Mouse (Mus musculus) intestine, embryonic 16.5 days (tissue): ENCODE measurements at regions not wholly inside any gene's neighbourhood (a gene's known extent, or its start where the extent isn't known, plus 50 kb on each side); places are given as distances from the start of the nearest gene placed in this dataset.

Source experiments
- ATAC-seq: fragments of 200-750 bp; cut with Nextera tagmentation; 2 replicates; pipeline ENCODE4 v1.8.0; 2017; ENCODE audit warnings: moderate TSS enrichment, moderate library complexity
- H3K27ac ChIP-seq: fragments of 300-500 bp; sonication (generic); 2 replicates; pipeline ENCODE4 v1.5.1; 2014; ENCODE audit warnings: mild to moderate bottlenecking, low read length
- H3K27me3 ChIP-seq: fragments of 300-500 bp; sonication (generic); replicated peaks from 2 replicates; pipeline ENCODE4 v1.6.1; 2014; ENCODE audit warnings: low read length, control low read depth, mixed read lengths; ENCODE audit not compliant: control insufficient read depth, insufficient read depth
- H3K36me3 ChIP-seq: fragments of 300-500 bp; sonication (generic); 2 replicates; pipeline ENCODE4 v1.6.1; 2014; ENCODE audit warnings: low read length, control low read depth; ENCODE audit not compliant: control insufficient read depth, insufficient read depth
- H3K4me1 ChIP-seq: fragments of 300-500 bp; sonication (generic); 2 replicates; pipeline ENCODE4 v1.6.1; 2014; ENCODE audit warnings: low read length, control low read depth, mixed read lengths; ENCODE audit not compliant: control insufficient read depth, insufficient read depth
- H3K4me2 ChIP-seq: fragments of 300-500 bp; sonication (generic); 2 replicates; pipeline ENCODE4 v1.6.1; 2014; ENCODE audit warnings: low read depth, low read length, control low read depth
- H3K4me3 ChIP-seq: fragments of 300-500 bp; sonication (generic); 2 replicates; pipeline ENCODE4 v1.5.1; 2014; ENCODE audit warnings: mild to moderate bottlenecking, low read length
- H3K9ac ChIP-seq: fragments of 300-500 bp; sonication (generic); 2 replicates; pipeline ENCODE4 v1.6.1; 2014; ENCODE audit warnings: low read depth, low read length
- H3K9me3 ChIP-seq: fragments of 300-500 bp; sonication (generic); 2 replicates; pipeline ENCODE4 v1.6.1; 2016; ENCODE audit warnings: low read length, control low read depth; ENCODE audit not compliant: control insufficient read depth
- WGBS: fragments of 180-500 bp; shearing (Covaris S2); extraction: QIAGEN DNeasy Blood & Tissue Kit; methylation state at CpG from one replicate; pipeline ENCODE4 v1.1.7; 2014; 5-methylcytosine and 5-hydroxymethylcytosine counted together

GRCm38 (mm10) chr7:68470983-68471382 lies 197.3 kb downstream of the Fam169b start:
- H3K4me2 ChIP-seq: no peak overlapping the region
- no peaks in the 10 kb centered on the region for H3K4me1 ChIP-seq

GRCm38 (mm10) chr7:68468574-68468973 lies 194.9 kb downstream of the Fam169b start:
- Histone ChIP-seq H3K9ac (no peak overlapping the region), H3K9me3 (no peaks in the 10 kb centered on the region), H3K36me3 (no peaks in the 10 kb centered on the region), H3K4me3 (no peak overlapping the region), H3K27me3 (no peaks in the 10 kb centered on the region), H3K4me2 (no peak overlapping the region), H3K27ac (no peak overlapping the region), H3K4me1 (no peaks in the 10 kb centered on the region)
- no peak for ATAC-seq
- 76% methylated on average over 5 of the region's 5 CpGs for WGBS

More at GRCm38 (mm10) chr7:68470983-68471382, 197.3 kb downstream of the Fam169b start:
- Histone ChIP-seq H3K36me3 (no peaks in the 10 kb centered on the region), H3K27ac (no peak overlapping the region), H3K27me3 (no peaks in the 10 kb centered on the region), H3K4me3 (no peak overlapping the region), H3K9ac (no peak overlapping the region), H3K9me3 (no peaks in the 10 kb centered on the region)
- 35% methylated on average over 11 of the region's 11 CpGs for WGBS
- no peak for ATAC-seq

- no peaks in the 10 kb centered on the region for H3K4me1 ChIP-seq
- no peak overlapping the region for H3K4me2 ChIP-seq
- H3K27ac ChIP-seq: no peak overlapping the region
- no peaks in the 10 kb centered on the region for H3K9me3 ChIP-seq
- no peak for ATAC-seq
- WGBS: 90% methylated on average over 1 of the region's 1 CpGs
- H3K9ac ChIP-seq: no peak overlapping the region
- no peaks in the 10 kb centered on the region for H3K36me3 ChIP-seq
- H3K27me3 ChIP-seq: no peaks in the 10 kb centered on the region
- no peak overlapping the region for H3K4me3 ChIP-seq
Measured at GRCm38 (mm10) chr7:68457842-68458241, 184.2 kb downstream of the Fam169b start.

- Histone ChIP-seq H3K9ac (no peak overlapping the region), H3K36me3 (no peaks in the 10 kb centered on the region), H3K4me1 (no peaks in the 10 kb centered on the region), H3K27me3 (no peaks in the 10 kb centered on the region), H3K4me2 (no peak overlapping the region), H3K27ac (no peak overlapping the region), H3K4me3 (no peak overlapping the region), H3K9me3 (no peaks in the 10 kb centered on the region)
- ATAC-seq: no peak
- 49% methylated on average over 5 of the region's 5 CpGs for WGBS
Measured at GRCm38 (mm10) chr7:68455451-68455850, 181.8 kb downstream of the Fam169b start.

- ATAC-seq: no peak
Measured at GRCm38 (mm10) chr7:68453028-68453692, 179.5 kb downstream of the Fam169b start.

GRCm38 (mm10) chr7:68444426-68445095 lies 170.9 kb downstream of the Fam169b start:
- Histone ChIP-seq H3K9me3 (no peaks in the 10 kb centered on the region), H3K27ac (no peak overlapping the region), H3K9ac (no peak overlapping the region), H3K4me1 (no peaks in the 10 kb centered on the region), H3K4me3 (no peak overlapping the region), H3K4me2 (no peak overlapping the region), H3K36me3 (no peaks in the 10 kb centered on the region), H3K27me3 (no peaks in the 10 kb centered on the region)
- ATAC-seq: no peak
- 59% methylated on average over 11 of the region's 11 CpGs for WGBS

More at GRCm38 (mm10) chr7:68453028-68453692, 179.5 kb downstream of the Fam169b start:
- 84% methylated on average over 8 of the region's 8 CpGs for WGBS
- H3K9me3 ChIP-seq: no peaks in the 10 kb centered on the region
- H3K27me3 ChIP-seq: no peaks in the 10 kb centered on the region
- H3K27ac ChIP-seq: no peak overlapping the region
- no peak overlapping the region for H3K4me2 ChIP-seq
- no peaks in the 10 kb centered on the region for H3K4me1 ChIP-seq
- no peak overlapping the region for H3K9ac ChIP-seq
- H3K4me3 ChIP-seq: no peak overlapping the region
- no peaks in the 10 kb centered on the region for H3K36me3 ChIP-seq

GRCm38 (mm10) chr7:68440661-68441150 lies 167.1 kb downstream of the Fam169b start:
- Histone ChIP-seq H3K9me3 (no peaks in the 10 kb centered on the region), H3K36me3 (no peaks in the 10 kb centered on the region), H3K27ac (no peak overlapping the region), H3K27me3 (no peaks in the 10 kb centered on the region), H3K4me3 (no peak overlapping the region), H3K4me1 (no peaks in the 10 kb centered on the region), H3K4me2 (no peak overlapping the region), H3K9ac (no peak overlapping the region)
- 67% methylated on average over 11 of the region's 11 CpGs for WGBS
- ATAC-seq: no peak

- no peak overlapping the region for H3K4me3 ChIP-seq
- no peaks in the 10 kb centered on the region for H3K36me3 ChIP-seq
- no peaks in the 10 kb centered on the region for H3K27me3 ChIP-seq
- no peak overlapping the region for H3K27ac ChIP-seq
- 72% methylated on average over 4 of the region's 4 CpGs for WGBS
- H3K4me2 ChIP-seq: no peak overlapping the region
- H3K9ac ChIP-seq: no peak overlapping the region
- no peaks in the 10 kb centered on the region for H3K9me3 ChIP-seq
- ATAC-seq: no peak
- no peaks in the 10 kb centered on the region for H3K4me1 ChIP-seq
Measured at GRCm38 (mm10) chr7:68428946-68429345, 155.3 kb downstream of the Fam169b start.

- Histone ChIP-seq H3K9ac (no peak overlapping the region), H3K36me3 (no peaks in the 10 kb centered on the region), H3K4me2 (no peak overlapping the region), H3K9me3 (no peaks in the 10 kb centered on the region), H3K27ac (no peak overlapping the region), H3K27me3 (no peaks in the 10 kb centered on the region), H3K4me3 (no peak overlapping the region), H3K4me1 (no peaks in the 10 kb centered on the region)
- no peak for ATAC-seq
- WGBS: 81% methylated on average over 7 of the region's 7 CpGs
Measured at GRCm38 (mm10) chr7:68415890-68416289, 142.3 kb downstream of the Fam169b start.
